Mouse (Mus musculus): ENCODE measurements at regions not wholly inside any gene's neighbourhood (a gene's known extent, or its start where the extent isn't known, plus 50 kb on each side); places are given as distances from the start of the nearest gene placed in this dataset.

GRCm38 (mm10) chr14:58657263-58657662 is 485.4 kb downstream of the 1700129C05Rik start:
- no peak for TF ChIP-seq POLR2A (IDR thresholded peaks at IDR 0.05; ENCODE audit: low read depth, low read length)
- no peak for TF ChIP-seq RCOR1 (conservative IDR thresholded peaks at IDR 0.05; ENCODE audit: low read depth, low read length)
- TF ChIP-seq MAFK (IDR thresholded peaks at IDR 0.05; ENCODE audit: insufficient replicate concordance, low read length) = no peak
- no peak for TF ChIP-seq TBP (conservative IDR thresholded peaks at IDR 0.05; ENCODE audit: low read depth, low read length)
- no peak for TF ChIP-seq POLR2AphosphoS2 (IDR thresholded peaks at IDR 0.05; ENCODE audit: low read depth, low read length)
- TF ChIP-seq CHD1 (IDR thresholded peaks at IDR 0.05; ENCODE audit: low read depth, low read length) = no peak
- TF ChIP-seq USF2 (conservative IDR thresholded peaks at IDR 0.05; ENCODE audit: low read depth, low read length) = no peak
- no peak for TF ChIP-seq ZMIZ1 (IDR thresholded peaks at IDR 0.05; ENCODE audit: low read depth, low read length)
- no peak for TF ChIP-seq BHLHE40 (IDR thresholded peaks at IDR 0.05; ENCODE audit: low read depth, low read length)
- TF ChIP-seq IRF4 (IDR thresholded peaks at IDR 0.05; ENCODE audit: low read depth, low read length) = no peak
- TF ChIP-seq KAT2A (IDR thresholded peaks at IDR 0.05; ENCODE audit: insufficient replicate concordance, low read length) = no peak
- TF ChIP-seq MYC (IDR thresholded peaks at IDR 0.05; ENCODE audit: low read depth, low read length) = no peak
- TF ChIP-seq MAZ (IDR thresholded peaks at IDR 0.05; ENCODE audit: low read depth, low read length) = no peak
- TF ChIP-seq JUND (conservative IDR thresholded peaks at IDR 0.05; ENCODE audit: low read depth, low read length) = no peak
- no peak for TF ChIP-seq ZKSCAN1 (IDR thresholded peaks at IDR 0.05; ENCODE audit: borderline replicate concordance, low read depth, low read length)
- TF ChIP-seq E2F4 (IDR thresholded peaks at IDR 0.05; ENCODE audit: insufficient replicate concordance, low read depth, low read length) = no peak
- no peak for TF ChIP-seq TCF12 (IDR thresholded peaks at IDR 0.05; ENCODE audit: low read depth, low read length)
- no peak for TF ChIP-seq SIN3A (IDR thresholded peaks at IDR 0.05; ENCODE audit: low read length)
- no peaks in the 10 kb centered on the region for H3K36me3 ChIP-seq (replicated peaks in 1 of 2; ENCODE audit: control insufficient read depth in 1 of 2, insufficient read depth in 1 of 2, low read length in 1 of 2)
- dilution Hi-C loops (cut with MboI; ENCODE audit: extremely low pct_ligation_motif_present, extremely low pct_unique_long_range_greater_than_20kb, low sequenced_read_pairs) = no loop called here
- H3K9me3 ChIP-seq (replicated peaks; ENCODE audit: low read length) = no peaks in the 10 kb centered on the region
- H3K4me3 ChIP-seq (replicated peaks in 1 of 3; ENCODE audit: low read depth in 2 of 3, low read length in 2 of 3, poor library complexity in 1 of 3) = no peak overlapping the region
- H3K4me2 ChIP-seq (ENCODE audit: insufficient read depth, low read depth, poor library complexity, severe bottlenecking) = no peak overlapping the region
- H3K27ac ChIP-seq (ENCODE audit: insufficient read depth, low read depth) = no peak overlapping the region
- no peaks in the 10 kb centered on the region for H3K27me3 ChIP-seq (replicated peaks)
- H3K79me2 ChIP-seq (replicated peaks; ENCODE audit: control insufficient read depth, extremely low read depth, insufficient read depth, poor library complexity, severe bottlenecking) = no peaks in the 10 kb centered on the region
- in situ Hi-C loops (cut with MboI; ENCODE audit: low pct_ligation_motif_present, low pct_unique_long_range_greater_than_20kb, low sequenced_read_pairs) = no loop called here
- H3K9ac ChIP-seq (ENCODE audit: insufficient read depth, low read depth) = no peak overlapping the region
- peaks cover 0 to 5% of the 10 kb centered on the region in 2 experiments; a peak in 2 of 4 replicates for H3K4me1 ChIP-seq (ENCODE audit: control insufficient read depth in 1 of 2, insufficient read depth in 2 of 2)
- DNase-seq (ENCODE audit: extremely low read depth) = no peak

DNA sequence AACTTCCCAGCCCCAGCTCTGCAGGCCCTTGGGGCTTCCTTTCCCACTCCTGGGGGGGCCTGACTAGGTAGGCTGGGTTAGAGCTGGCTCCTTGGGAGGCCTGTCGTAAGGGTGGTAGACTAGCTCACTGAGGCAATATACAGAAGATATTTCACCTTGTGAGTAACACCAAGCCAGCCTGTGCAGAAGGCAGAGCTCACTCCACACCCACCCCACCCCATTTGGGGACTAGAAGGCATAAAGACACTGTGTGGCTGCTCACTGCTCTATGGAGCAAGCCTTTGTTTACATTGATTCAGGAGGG is 485.8 kb downstream of the 1700129C05Rik start:
- H3K9me3 ChIP-seq (replicated peaks; ENCODE audit: low read length) = no peaks in the 10 kb centered on the region
- H3K4me3 ChIP-seq (replicated peaks in 1 of 3; ENCODE audit: low read depth in 2 of 3, low read length in 2 of 3, poor library complexity in 1 of 3) = no peak overlapping the region

More for the DNA sequence above, 485.8 kb downstream of the 1700129C05Rik start:
- DNase-seq (ENCODE audit: extremely low read depth) = no peak
- no peaks in the 10 kb centered on the region for H3K36me3 ChIP-seq (replicated peaks in 1 of 2; ENCODE audit: control insufficient read depth in 1 of 2, insufficient read depth in 1 of 2, low read length in 1 of 2)
- TF ChIP-seq POLR2AphosphoS2 (IDR thresholded peaks at IDR 0.05; ENCODE audit: low read depth, low read length) (no peak), ETS1 (conservative IDR thresholded peaks at IDR 0.05; ENCODE audit: low read depth, low read length) (no peak), BHLHE40 (IDR thresholded peaks at IDR 0.05; ENCODE audit: low read depth, low read length) (no peak), IRF4 (IDR thresholded peaks at IDR 0.05; ENCODE audit: low read depth, low read length) (no peak), MAX (IDR thresholded peaks at IDR 0.05; ENCODE audit: low read length) (no peak), CHD2 (IDR thresholded peaks at IDR 0.05; ENCODE audit: low read length) (no peak), MAZ (IDR thresholded peaks at IDR 0.05; ENCODE audit: low read depth, low read length) (no peak), NELFE (IDR thresholded peaks at IDR 0.05; ENCODE audit: low read depth, low read length) (no peak), MEF2A (IDR thresholded peaks at IDR 0.05; ENCODE audit: borderline replicate concordance, low read depth, low read length) (no peak), SIN3A (IDR thresholded peaks at IDR 0.05; ENCODE audit: low read length) (no peak)
- dilution Hi-C loops (cut with MboI; ENCODE audit: extremely low pct_ligation_motif_present, extremely low pct_unique_long_range_greater_than_20kb, low sequenced_read_pairs) (no loop called here), in situ Hi-C loops (cut with MboI; ENCODE audit: low pct_ligation_motif_present, low pct_unique_long_range_greater_than_20kb, low sequenced_read_pairs) (no loop called here)
- no peak overlapping the region for H3K27ac ChIP-seq (ENCODE audit: insufficient read depth, low read depth)
- no peak overlapping the region for H3K9ac ChIP-seq (ENCODE audit: insufficient read depth, low read depth)
- H3K4me2 ChIP-seq (ENCODE audit: insufficient read depth, low read depth, poor library complexity, severe bottlenecking) = no peak overlapping the region
- H3K4me1 ChIP-seq (ENCODE audit: control insufficient read depth in 1 of 2, insufficient read depth in 2 of 2) = peaks cover 0 to 7% of the 10 kb centered on the region in 2 experiments; a peak in 2 of 4 replicates
- H3K79me2 ChIP-seq (replicated peaks; ENCODE audit: control insufficient read depth, extremely low read depth, insufficient read depth, poor library complexity, severe bottlenecking) = no peaks in the 10 kb centered on the region
- no peaks in the 10 kb centered on the region for H3K27me3 ChIP-seq (replicated peaks)

All from CH12.LX (cell line).